Mouse (Mus musculus): Measurements from ENCODE around the gene Rac1. TPM values are rescaled to one million over a fixed set of nuclear protein-coding genes. Genes with fewer than 3 reads are reported as not detected.

Gene Rac1
- polyA plus RNA-seq, 1 experiment from 2014 or later: 322 TPM

Other genes with a start within 250 kb of the Rac1 start
- gene Zfp853, start 234.4 kb downstream of the Rac1 start, polyA plus RNA-seq (2015; fragmentation: Nextera tagmentation; extraction: Ambion mirVana): not detected in 2 replicates
- 18.7 and 25.7 TPM in 2 replicates for gene E130309D02Rik, start 212.7 kb downstream of the Rac1 start, polyA plus RNA-seq (2015; fragmentation: Nextera tagmentation; extraction: Ambion mirVana)
- gene Zdhhc4, start 198.8 kb downstream of the Rac1 start, polyA plus RNA-seq (2015; fragmentation: Nextera tagmentation; extraction: Ambion mirVana): 49.8 and 56.0 TPM in 2 replicates
- gene Grid2ip, start 170.7 kb downstream of the Rac1 start, polyA plus RNA-seq (2015; fragmentation: Nextera tagmentation; extraction: Ambion mirVana): 0.06 TPM in 1 of 2 replicates, not detected in the other
- 217 and 221 TPM in 2 replicates for gene Kdelr2, start 124.2 kb downstream of the Rac1 start, polyA plus RNA-seq (2015; fragmentation: Nextera tagmentation; extraction: Ambion mirVana)
- 7.9 and 9.3 TPM in 2 replicates for gene Daglb, start 63.5 kb downstream of the Rac1 start, polyA plus RNA-seq (2015; fragmentation: Nextera tagmentation; extraction: Ambion mirVana)
- 49.9 and 57.6 TPM in 2 replicates for gene Cyth3, start 94.4 kb upstream of the Rac1 start, polyA plus RNA-seq (2015; fragmentation: Nextera tagmentation; extraction: Ambion mirVana)
- gene Usp42, start 204.2 kb upstream of the Rac1 start, polyA plus RNA-seq (2015; fragmentation: Nextera tagmentation; extraction: Ambion mirVana): 10.3 and 12.9 TPM in 2 replicates

Data from heart, embryonic 15.5 days (tissue).